22 mouse cellular contexts compared by ENCODE assay signal in genomic region chr14:120338706-120339105, GRCm38 (mm10).
A peak's percentile ranks its signal among the peaks of the same experiment; 100 is the strongest.
DNase-seq lines count a peak whose midpoint lies in the region; ATAC-seq lines count a peak whose summit lies in the region.
"Had no signal": no experiment of that assay in that cellular context is flagged by ENCODE, and none has a peak within 500 bp of the region (broad histone marks: within the 10 kb centered on the region; RNA-seq: fewer than 3 reads in every experiment).

No protein-coding gene starts in this region.

- H3K9me3 ChIP-seq in lung, embryonic 15.5 days, result no peaks in the 10 kb centered on the region
- H3K9me3 ChIP-seq in intestine, embryonic 14.5 days (ENCODE audit: control insufficient read depth, low read length), result no peaks in the 10 kb centered on the region
- H3K9me3 ChIP-seq in stomach, embryonic 14.5 days (ENCODE audit: control insufficient read depth, low read depth, low read length), result no peaks in the 10 kb centered on the region
- H3K9me3 ChIP-seq: liver, embryonic 13.5 days; megakaryocyte, embryonic 14.5 days; midbrain, embryonic 15.5 days; neural tube, embryonic 13.5 days had no signal

- peak overlapping the region; percentile 76; the same call in 1 of the 2 replicates for H3K27ac ChIP-seq in lung, embryonic 15.5 days
- H3K27ac ChIP-seq in intestine, embryonic 14.5 days (ENCODE audit: low read depth), result peak overlapping the region; percentile 82
- H3K27ac ChIP-seq in stomach, embryonic 14.5 days (ENCODE audit: low read length), result peak overlapping the region; percentile 49; the same call in 1 of the 2 replicates
- H3K27ac ChIP-seq: hindbrain, postnatal 0 days; liver, embryonic 13.5 days; midbrain, embryonic 15.5 days; neural tube, embryonic 13.5 days had no signal

- H3K4me1 ChIP-seq in lung, embryonic 15.5 days, result peaks cover 47% of the 10 kb centered on the region
- peaks cover 38% of the 10 kb centered on the region for H3K4me1 ChIP-seq in intestine, embryonic 14.5 days (replicated peaks; ENCODE audit: control insufficient read depth, insufficient read depth, low read length)
- H3K4me1 ChIP-seq in stomach, embryonic 14.5 days (ENCODE audit: control insufficient read depth, insufficient read depth, low read length), result peaks cover 27% of the 10 kb centered on the region

- no peak overlapping the region for H3K4me3 ChIP-seq in lung, embryonic 15.5 days
- no peak overlapping the region for H3K4me3 ChIP-seq in intestine, embryonic 14.5 days (ENCODE audit: low read depth, low read length)
- H3K4me3 ChIP-seq in stomach, embryonic 14.5 days (ENCODE audit: low read depth, low read length), result no peak overlapping the region
- H3K4me3 ChIP-seq: liver, embryonic 13.5 days; megakaryocyte, embryonic 14.5 days; midbrain, embryonic 15.5 days; neural tube, embryonic 13.5 days had no signal

- no peaks in the 10 kb centered on the region for H3K27me3 ChIP-seq in lung, embryonic 15.5 days
- no peaks in the 10 kb centered on the region for H3K27me3 ChIP-seq in intestine, embryonic 14.5 days (replicated peaks; ENCODE audit: control insufficient read depth, insufficient read depth, low read length)
- no peaks in the 10 kb centered on the region for H3K27me3 ChIP-seq in stomach, embryonic 14.5 days (ENCODE audit: control insufficient read depth, insufficient read depth, low read length)
- H3K27me3 ChIP-seq: liver, embryonic 13.5 days; megakaryocyte, embryonic 14.5 days; midbrain, embryonic 15.5 days; neural tube, embryonic 13.5 days had no signal

- 53% methylated on average over 3 of the region's 3 CpGs for WGBS in lung, embryonic 15.5 days
- 68% methylated on average over 3 of the region's 3 CpGs for WGBS in intestine, embryonic 14.5 days
- 74% methylated on average over 3 of the region's 3 CpGs for WGBS in stomach, embryonic 14.5 days

- DNase-seq in heart, adult 11 months, result peak; percentile 85
- no peak for DNase-seq in heart, postnatal 4 days
- DNase-seq in lung, adult 18-20 months, result no peak
- DNase-seq in intestine, embryonic 14.5 days (ENCODE audit: low spot score), result no peak
- no peak for DNase-seq in kidney, postnatal 4 days
- DNase-seq in kidney, adult 11 months, result no peak
- DNase-seq: adrenal gland, postnatal 14 days; cerebellum, postnatal 10 days; forebrain, postnatal 0 days; gastrocnemius, postnatal 36 days; kidney, adult 8-10 months; kidney, postnatal 10 days; liver, embryonic 13.5 days; thymus, adult 18-20 months; thymus, postnatal 4 days had no signal

- ATAC-seq in lung, embryonic 15.5 days (ENCODE audit: borderline replicate concordance, extremely low read depth, low FRiP score, low TSS enrichment), result no peak
- no peak for ATAC-seq in intestine, embryonic 14.5 days (replicated peaks; ENCODE audit: low FRiP score, low TSS enrichment, low read depth)
- ATAC-seq in stomach, embryonic 14.5 days (ENCODE audit: insufficient number of reproducible peaks, insufficient read depth, low FRiP score, low read depth), result no peak
- ATAC-seq: CD4-positive, CD25-positive, alpha-beta regulatory T cell, adult 4 months; forebrain, postnatal 0 days; hindbrain, postnatal 0 days; midbrain, embryonic 15.5 days had no signal

- no peak overlapping the region for H3K9ac ChIP-seq in lung, embryonic 15.5 days
- no peak overlapping the region for H3K9ac ChIP-seq in intestine, embryonic 14.5 days (ENCODE audit: low read length)
- H3K9ac ChIP-seq in stomach, embryonic 14.5 days (replicated peaks; ENCODE audit: low read depth, low read length), result no peak overlapping the region
- H3K9ac ChIP-seq: forebrain, postnatal 0 days; liver, embryonic 13.5 days; midbrain, embryonic 15.5 days; neural tube, embryonic 13.5 days had no signal

- H3K4me2 ChIP-seq in lung, embryonic 15.5 days, result no peak overlapping the region
- no peak overlapping the region for H3K4me2 ChIP-seq in intestine, embryonic 14.5 days (ENCODE audit: low read length)
- no peak overlapping the region for H3K4me2 ChIP-seq in stomach, embryonic 14.5 days (replicated peaks; ENCODE audit: low read depth, low read length)
- H3K4me2 ChIP-seq: liver, embryonic 13.5 days; midbrain, embryonic 15.5 days; neural tube, embryonic 13.5 days had no signal

- H3K36me3 ChIP-seq in lung, embryonic 15.5 days, result no peaks in the 10 kb centered on the region; the same call in 1 of the 2 replicates
- H3K36me3 ChIP-seq in intestine, embryonic 14.5 days (ENCODE audit: control insufficient read depth, insufficient read depth, low read length), result no peaks in the 10 kb centered on the region
- no peaks in the 10 kb centered on the region for H3K36me3 ChIP-seq in stomach, embryonic 14.5 days (ENCODE audit: control insufficient read depth, insufficient read depth, low read length)
- H3K36me3 ChIP-seq: liver, embryonic 13.5 days; midbrain, embryonic 15.5 days; neural tube, embryonic 13.5 days had no signal
